Mouse (Mus musculus): ENCODE data around the gene Nol4l. TPM values are rescaled to one million over a fixed set of nuclear protein-coding genes. Genes with fewer than 3 reads are reported as not detected.
A peak's percentile ranks its signal among the peaks of the same experiment; 100 is the strongest.

Nol4l gene
- total and polyA plus RNA-seq, 3 experiments: 13.9 to 39.2 (median 23.4) TPM

GRCm38 (mm10) chr2:153418381-153418780, 111.4 kb downstream of the Nol4l start:
- H3K4me3 ChIP-seq (ENCODE audit: low read depth, low read length): no peak overlapping the region
- peaks cover 28% of the 10 kb centered on the region for H3K4me1 ChIP-seq (ENCODE audit: insufficient read depth, low read depth, low read length)
- no peak for ATAC-seq (ENCODE audit: extremely low read depth, insufficient number of reproducible peaks, low FRiP score, poor library complexity, severe bottlenecking)
- no peaks in the 10 kb centered on the region; the same call in 1 of the 2 replicates for H3K27me3 ChIP-seq (ENCODE audit: insufficient read depth, low read length)
- TF ChIP-seq TAL1 (conservative IDR thresholded peaks at IDR 0.05; ENCODE audit: low read depth, low read length) (no peak), POLR2AphosphoS5 (IDR thresholded peaks at IDR 0.05; ENCODE audit: insufficient replicate concordance, low read depth, low read length) (no peak), GATA1 (IDR thresholded peaks at IDR 0.05; ENCODE audit: borderline replicate concordance, low read length) (no peak), CTCF (IDR thresholded peaks at IDR 0.05; ENCODE audit: low read depth, low read length) (no peak), GATA2 (IDR thresholded peaks at IDR 0.05; ENCODE audit: borderline replicate concordance, low read depth, low read length) (no peak)
- DNase-seq (ENCODE audit: low spot score): no peak
- no peaks in the 10 kb centered on the region for H3K9me3 ChIP-seq (replicated peaks)
- peaks cover 90% of the 10 kb centered on the region for H3K36me3 ChIP-seq (replicated peaks)

GRCm38 (mm10) chr2:153417841-153418240, 111.9 kb downstream of the Nol4l start:
- H3K4me1 ChIP-seq (ENCODE audit: insufficient read depth, low read depth, low read length): peaks cover 22% of the 10 kb centered on the region
- H3K27me3 ChIP-seq (ENCODE audit: insufficient read depth, low read length): no peaks in the 10 kb centered on the region; the same call in 1 of the 2 replicates
- DNase-seq (ENCODE audit: low spot score) (no peak), ATAC-seq (ENCODE audit: extremely low read depth, insufficient number of reproducible peaks, low FRiP score, poor library complexity, severe bottlenecking) (no peak)
- no peak for TF ChIP-seq CTCF (IDR thresholded peaks at IDR 0.05; ENCODE audit: low read depth, low read length)
- TF ChIP-seq GATA1 (IDR thresholded peaks at IDR 0.05; ENCODE audit: borderline replicate concordance, low read length): no peak
- TF ChIP-seq TAL1 (conservative IDR thresholded peaks at IDR 0.05; ENCODE audit: low read depth, low read length): no peak
- TF ChIP-seq POLR2AphosphoS5 (IDR thresholded peaks at IDR 0.05; ENCODE audit: insufficient replicate concordance, low read depth, low read length): no peak
- TF ChIP-seq GATA2 (IDR thresholded peaks at IDR 0.05; ENCODE audit: borderline replicate concordance, low read depth, low read length): no peak
- no peak overlapping the region for H3K4me3 ChIP-seq (ENCODE audit: low read depth, low read length)
- peaks cover 90% of the 10 kb centered on the region for H3K36me3 ChIP-seq (replicated peaks)
- no peaks in the 10 kb centered on the region for H3K9me3 ChIP-seq (replicated peaks)

- TF ChIP-seq CTCF (IDR thresholded peaks at IDR 0.05; ENCODE audit: low read depth, low read length) (no peak), TAL1 (conservative IDR thresholded peaks at IDR 0.05; ENCODE audit: low read depth, low read length) (no peak), GATA1 (IDR thresholded peaks at IDR 0.05; ENCODE audit: borderline replicate concordance, low read length) (no peak), GATA2 (IDR thresholded peaks at IDR 0.05; ENCODE audit: borderline replicate concordance, low read depth, low read length) (no peak), POLR2AphosphoS5 (IDR thresholded peaks at IDR 0.05; ENCODE audit: insufficient replicate concordance, low read depth, low read length) (no peak)
- no peak overlapping the region for H3K4me3 ChIP-seq (ENCODE audit: low read depth, low read length)
- H3K27me3 ChIP-seq (ENCODE audit: insufficient read depth, low read length): no peaks in the 10 kb centered on the region; the same call in 1 of the 2 replicates
- H3K36me3 ChIP-seq (replicated peaks): peaks cover 95% of the 10 kb centered on the region
- no peaks in the 10 kb centered on the region for H3K9me3 ChIP-seq (replicated peaks)
- ATAC-seq (ENCODE audit: extremely low read depth, insufficient number of reproducible peaks, low FRiP score, poor library complexity, severe bottlenecking) (no peak), DNase-seq (ENCODE audit: low spot score) (peak; percentile 33)
- peaks cover 26% of the 10 kb centered on the region for H3K4me1 ChIP-seq (ENCODE audit: insufficient read depth, low read depth, low read length)
Observed at GRCm38 (mm10) chr2:153414607-153415006, 115.2 kb downstream of the Nol4l start.

DNA sequence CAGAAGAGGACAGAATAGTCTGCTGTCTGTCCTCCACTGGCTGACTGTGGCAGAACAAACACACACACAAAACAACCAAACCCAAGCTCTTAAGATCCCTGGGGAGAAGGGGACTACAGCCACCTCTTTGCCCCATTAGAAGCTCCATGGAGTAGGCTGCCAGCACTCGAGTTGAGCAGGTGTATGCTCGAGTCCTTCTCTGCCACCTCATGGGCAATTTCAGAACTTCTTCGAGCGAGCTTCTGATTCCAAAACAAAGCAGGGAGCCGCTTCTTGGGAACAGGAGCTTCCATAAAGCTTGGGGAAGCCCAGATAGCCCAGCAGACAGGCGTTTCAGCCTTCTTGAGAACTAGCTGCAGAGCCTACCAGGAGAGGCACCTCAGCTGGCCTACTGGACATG, 117.2 kb downstream of the Nol4l start:
- H3K4me3 ChIP-seq (ENCODE audit: low read depth, low read length): no peak overlapping the region
- DNase-seq (ENCODE audit: low spot score): no peak
- no peak for TF ChIP-seq CTCF (IDR thresholded peaks at IDR 0.05; ENCODE audit: low read depth, low read length)
- TF ChIP-seq GATA1 (IDR thresholded peaks at IDR 0.05; ENCODE audit: borderline replicate concordance, low read length): no peak
- TF ChIP-seq POLR2AphosphoS5 (IDR thresholded peaks at IDR 0.05; ENCODE audit: insufficient replicate concordance, low read depth, low read length): no peak
- TF ChIP-seq GATA2 (IDR thresholded peaks at IDR 0.05; ENCODE audit: borderline replicate concordance, low read depth, low read length): no peak
- TF ChIP-seq TAL1 (conservative IDR thresholded peaks at IDR 0.05; ENCODE audit: low read depth, low read length): no peak
- H3K36me3 ChIP-seq (replicated peaks): peaks cover 93% of the 10 kb centered on the region
- peaks cover 31% of the 10 kb centered on the region for H3K4me1 ChIP-seq (ENCODE audit: insufficient read depth, low read depth, low read length)
- H3K27me3 ChIP-seq (ENCODE audit: insufficient read depth, low read length): no peaks in the 10 kb centered on the region; the same call in 1 of the 2 replicates
- no peak for ATAC-seq (ENCODE audit: extremely low read depth, insufficient number of reproducible peaks, low FRiP score, poor library complexity, severe bottlenecking)
- no peaks in the 10 kb centered on the region for H3K9me3 ChIP-seq (replicated peaks)

DNA sequence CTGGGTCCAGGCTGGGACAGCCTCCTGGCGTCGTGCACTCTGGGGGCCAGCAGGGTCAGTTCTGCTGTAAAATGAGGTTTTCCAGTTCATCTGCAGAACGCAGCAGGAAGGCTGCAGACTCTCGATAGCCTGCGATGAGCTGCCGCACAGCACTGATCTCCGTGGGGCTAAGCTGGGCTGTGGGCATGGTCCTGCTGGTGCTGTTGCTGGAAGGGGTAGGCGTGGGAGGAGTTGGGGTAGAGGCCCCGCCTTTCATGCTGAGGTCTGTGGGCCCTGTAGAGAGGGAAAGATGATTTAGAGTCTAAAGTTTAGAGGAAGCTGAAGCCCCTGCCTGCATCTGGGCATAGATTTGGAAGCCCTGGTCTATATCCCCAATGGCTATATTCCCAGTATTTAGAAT, 118.2 kb downstream of the Nol4l start:
- no peak overlapping the region for H3K4me3 ChIP-seq (ENCODE audit: low read depth, low read length)
- H3K27me3 ChIP-seq (ENCODE audit: insufficient read depth, low read length): no peaks in the 10 kb centered on the region; the same call in 1 of the 2 replicates
- H3K4me1 ChIP-seq (ENCODE audit: insufficient read depth, low read depth, low read length): peaks cover 31% of the 10 kb centered on the region
- TF ChIP-seq POLR2AphosphoS5 (IDR thresholded peaks at IDR 0.05; ENCODE audit: insufficient replicate concordance, low read depth, low read length) (no peak), GATA2 (IDR thresholded peaks at IDR 0.05; ENCODE audit: borderline replicate concordance, low read depth, low read length) (no peak), CTCF (IDR thresholded peaks at IDR 0.05; ENCODE audit: low read depth, low read length) (no peak), TAL1 (conservative IDR thresholded peaks at IDR 0.05; ENCODE audit: low read depth, low read length) (no peak), GATA1 (IDR thresholded peaks at IDR 0.05; ENCODE audit: borderline replicate concordance, low read length) (no peak)
- H3K36me3 ChIP-seq (replicated peaks): peaks cover 92% of the 10 kb centered on the region
- no peak for DNase-seq (ENCODE audit: low spot score)
- no peak for ATAC-seq (ENCODE audit: extremely low read depth, insufficient number of reproducible peaks, low FRiP score, poor library complexity, severe bottlenecking)
- H3K9me3 ChIP-seq (replicated peaks): no peaks in the 10 kb centered on the region

GRCm38 (mm10) chr2:153408971-153409370, 120.8 kb downstream of the Nol4l start:
- ATAC-seq (ENCODE audit: extremely low read depth, insufficient number of reproducible peaks, low FRiP score, poor library complexity, severe bottlenecking): no peak
- no peak for DNase-seq (ENCODE audit: low spot score)
- Histone ChIP-seq H3K36me3 (replicated peaks) (peaks cover 89% of the 10 kb centered on the region), H3K27me3 (ENCODE audit: insufficient read depth, low read length) (no peaks in the 10 kb centered on the region), H3K4me3 (ENCODE audit: low read depth, low read length) (no peak overlapping the region), H3K9me3 (replicated peaks) (no peaks in the 10 kb centered on the region), H3K4me1 (ENCODE audit: insufficient read depth, low read depth, low read length) (peaks cover 23% of the 10 kb centered on the region)
- TF ChIP-seq GATA2 (IDR thresholded peaks at IDR 0.05; ENCODE audit: borderline replicate concordance, low read depth, low read length) (no peak), TAL1 (conservative IDR thresholded peaks at IDR 0.05; ENCODE audit: low read depth, low read length) (no peak), POLR2AphosphoS5 (IDR thresholded peaks at IDR 0.05; ENCODE audit: insufficient replicate concordance, low read depth, low read length) (no peak), CTCF (IDR thresholded peaks at IDR 0.05; ENCODE audit: low read depth, low read length) (no peak), GATA1 (IDR thresholded peaks at IDR 0.05; ENCODE audit: borderline replicate concordance, low read length) (no peak)

Data from G1E (cell line).